Mouse (Mus musculus): ENCODE measurements around the gene Usp44. TPM values are rescaled to one million over a fixed set of nuclear protein-coding genes. Genes with fewer than 3 reads are reported as not detected.

The Usp44 gene
- polyA plus RNA-seq, 1 experiment, result 0.17 TPM

DNA sequence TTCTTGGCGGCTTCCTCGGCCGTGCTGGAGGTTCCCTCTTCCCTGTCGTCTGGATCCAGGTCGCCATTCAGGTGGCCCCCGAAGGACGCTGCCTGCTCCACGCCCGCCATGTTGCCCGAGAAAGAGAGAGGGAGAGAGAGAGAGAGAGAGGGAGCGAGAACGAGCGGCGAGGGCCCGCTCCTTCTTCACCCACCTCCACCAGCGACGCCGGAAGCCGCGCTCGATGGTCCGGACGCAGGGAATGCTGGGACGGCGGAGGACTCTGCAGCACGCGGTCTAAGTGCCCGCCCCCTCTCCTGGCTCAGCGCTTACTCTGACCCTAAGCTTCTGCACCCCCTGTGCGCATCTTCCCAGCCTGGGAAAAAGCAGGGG is 58.2 kb downstream of the Usp44 start:
- peak overlapping the region; percentile 98 for H3K4me3 ChIP-seq
- peak overlapping the region; percentile 100 for H3K4me2 ChIP-seq (ENCODE audit: low read depth)
- H3ac ChIP-seq (ENCODE audit: control insufficient read depth, insufficient read length), result peak overlapping the region; percentile 64
- TF ChIP-seq POLR2AphosphoS2 (IDR thresholded peaks at IDR 0.05; ENCODE audit: insufficient read length, low read depth), result peak; percentile 89
- no peak for TF ChIP-seq SRF (IDR thresholded peaks at IDR 0.05; ENCODE audit: control insufficient read depth, insufficient read length, low read depth)
- no peak for TF ChIP-seq CEBPB (IDR thresholded peaks at IDR 0.05; ENCODE audit: insufficient read depth, poor library complexity, severe bottlenecking)
- TF ChIP-seq USF1 (IDR thresholded peaks at IDR 0.05; ENCODE audit: low read depth), result no peak
- TF ChIP-seq MAX (IDR thresholded peaks at IDR 0.05; ENCODE audit: low read depth), result peak; percentile 16
- TF ChIP-seq MYOG (IDR thresholded peaks at IDR 0.05; ENCODE audit: control insufficient read depth in 1 of 3, insufficient read depth in 1 of 3, insufficient read length in 2 of 3, low read depth in 2 of 3), result peak in 1 of 3 experiments; percentile 24
- no peak for TF ChIP-seq E2F4 (IDR thresholded peaks at IDR 0.05; ENCODE audit: insufficient read depth)
- TF ChIP-seq POLR2A (IDR thresholded peaks at IDR 0.05; ENCODE audit: insufficient read length, low read depth), result peak; percentile 75
- no peaks in the 10 kb centered on the region for H3K27me3 ChIP-seq (ENCODE audit: control insufficient read depth, insufficient read depth, insufficient read length)
- peaks cover 10% of the 10 kb centered on the region for H3K36me3 ChIP-seq (ENCODE audit: control insufficient read depth, insufficient read depth)
- peaks cover 49% of the 10 kb centered on the region for H3K79me2 ChIP-seq (ENCODE audit: control insufficient read depth, insufficient read depth)

DNA sequence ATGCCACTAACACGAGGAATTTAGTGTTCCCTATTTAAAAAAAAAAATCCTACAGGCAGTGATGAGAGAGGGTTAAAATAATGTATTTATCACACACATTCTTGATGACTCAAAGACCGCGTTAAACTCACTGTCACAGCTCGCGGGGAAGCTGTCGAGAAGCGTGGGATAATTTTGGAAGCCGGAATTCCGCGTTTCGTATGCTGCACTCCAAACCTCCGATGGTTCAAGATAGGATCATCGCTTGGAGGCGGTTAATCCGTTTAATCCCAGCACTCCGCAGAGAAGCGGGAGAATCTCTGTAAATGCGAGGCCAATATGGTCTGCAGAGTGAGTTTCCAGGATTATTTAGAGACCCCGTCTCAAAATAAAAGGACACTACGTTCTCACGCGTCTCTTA is 58.6 kb downstream of the Usp44 start:
- peak overlapping the region; percentile 98 for H3K4me3 ChIP-seq
- H3K27me3 ChIP-seq (ENCODE audit: control insufficient read depth, insufficient read depth, insufficient read length), result no peaks in the 10 kb centered on the region
- TF ChIP-seq CEBPB (IDR thresholded peaks at IDR 0.05; ENCODE audit: insufficient read depth, poor library complexity, severe bottlenecking) (no peak), E2F4 (IDR thresholded peaks at IDR 0.05; ENCODE audit: insufficient read depth) (no peak), MYOG (IDR thresholded peaks at IDR 0.05; ENCODE audit: control insufficient read depth in 1 of 3, insufficient read depth in 1 of 3, insufficient read length in 2 of 3, low read depth in 2 of 3) (no peak), MYOD1 (IDR thresholded peaks at IDR 0.05; ENCODE audit: control insufficient read depth in 1 of 3, insufficient read length in 2 of 3, low read depth in 2 of 3) (no peak), USF1 (IDR thresholded peaks at IDR 0.05; ENCODE audit: low read depth) (no peak), SRF (IDR thresholded peaks at IDR 0.05; ENCODE audit: control insufficient read depth, insufficient read length, low read depth) (no peak), POLR2AphosphoS2 (IDR thresholded peaks at IDR 0.05; ENCODE audit: insufficient read length, low read depth) (no peak), REST (IDR thresholded peaks at IDR 0.05; ENCODE audit: insufficient read depth, insufficient read length) (no peak), TCF3 (IDR thresholded peaks at IDR 0.05; ENCODE audit: insufficient read length, low read depth) (no peak), POLR2A (IDR thresholded peaks at IDR 0.05; ENCODE audit: insufficient read length, low read depth) (no peak), TCF12 (IDR thresholded peaks at IDR 0.05; ENCODE audit: insufficient read depth, poor library complexity, severe bottlenecking) (no peak), MAX (IDR thresholded peaks at IDR 0.05; ENCODE audit: low read depth) (no peak)
- peaks cover 7% of the 10 kb centered on the region for H3K36me3 ChIP-seq (ENCODE audit: control insufficient read depth, insufficient read depth)
- peaks cover 46% of the 10 kb centered on the region for H3K79me2 ChIP-seq (ENCODE audit: control insufficient read depth, insufficient read depth)
- peak overlapping the region; percentile 100 for H3K4me2 ChIP-seq (ENCODE audit: low read depth)
- H3ac ChIP-seq (ENCODE audit: control insufficient read depth, insufficient read length), result peak overlapping the region; percentile 64

DNA sequence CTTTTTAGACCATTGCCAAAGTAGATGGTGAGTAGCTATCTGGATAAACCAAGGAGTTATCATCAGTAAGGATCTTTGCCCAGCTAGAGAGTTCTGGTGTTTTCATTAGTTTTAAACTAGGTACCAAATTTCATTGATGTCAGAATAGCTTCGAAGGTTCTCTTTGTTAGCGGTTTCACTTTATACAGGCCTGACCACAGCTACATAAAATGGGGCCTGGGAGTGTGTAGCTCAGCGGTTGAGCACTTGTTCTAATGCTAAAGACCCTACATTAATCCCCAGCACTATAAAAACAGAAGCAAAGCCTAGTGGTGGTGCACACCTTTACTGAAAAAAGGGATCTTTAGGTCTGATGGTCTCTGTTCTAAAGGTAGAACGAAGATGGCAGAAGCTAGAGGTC is 59.2 kb downstream of the Usp44 start:
- Histone ChIP-seq H3K36me3 (ENCODE audit: control insufficient read depth, insufficient read depth) (peaks cover 2% of the 10 kb centered on the region), H3K79me2 (ENCODE audit: control insufficient read depth, insufficient read depth) (peaks cover 40% of the 10 kb centered on the region), H3K27me3 (ENCODE audit: control insufficient read depth, insufficient read depth, insufficient read length) (no peaks in the 10 kb centered on the region), H3ac (ENCODE audit: control insufficient read depth, insufficient read length) (no peak overlapping the region), H3K4me2 (ENCODE audit: low read depth) (peak overlapping the region; percentile 100), H3K4me3 (peak overlapping the region; percentile 98)
- no peak for TF ChIP-seq POLR2A (IDR thresholded peaks at IDR 0.05; ENCODE audit: insufficient read length, low read depth)
- no peak for TF ChIP-seq MYOG (IDR thresholded peaks at IDR 0.05; ENCODE audit: control insufficient read depth in 1 of 3, insufficient read depth in 1 of 3, insufficient read length in 2 of 3, low read depth in 2 of 3)
- no peak for TF ChIP-seq E2F4 (IDR thresholded peaks at IDR 0.05; ENCODE audit: insufficient read depth)
- no peak for TF ChIP-seq REST (IDR thresholded peaks at IDR 0.05; ENCODE audit: insufficient read depth, insufficient read length)
- TF ChIP-seq MYOD1 (IDR thresholded peaks at IDR 0.05; ENCODE audit: control insufficient read depth in 1 of 3, insufficient read length in 2 of 3, low read depth in 2 of 3), result no peak
- no peak for TF ChIP-seq SRF (IDR thresholded peaks at IDR 0.05; ENCODE audit: control insufficient read depth, insufficient read length, low read depth)
- no peak for TF ChIP-seq POLR2AphosphoS2 (IDR thresholded peaks at IDR 0.05; ENCODE audit: insufficient read length, low read depth)

DNA sequence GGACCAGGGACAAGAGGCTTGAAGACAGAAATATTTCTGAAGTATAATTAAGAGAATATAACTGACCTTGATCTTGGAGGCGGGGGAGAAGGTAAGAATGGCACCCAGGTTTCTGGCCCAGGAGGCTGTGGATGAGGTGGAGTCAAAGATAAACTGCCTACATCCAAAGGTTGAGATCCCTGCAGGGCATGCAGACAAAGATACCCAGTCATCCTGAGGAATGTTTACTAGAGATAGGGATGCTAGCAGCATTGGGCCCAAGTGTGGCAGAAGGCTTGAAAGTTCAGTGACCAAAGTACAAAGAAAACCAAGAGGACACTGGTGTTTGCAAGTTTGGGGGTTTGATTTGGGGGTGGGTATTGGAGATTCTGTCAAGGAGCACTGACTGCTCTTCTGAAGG is 59.7 kb downstream of the Usp44 start:
- no peak overlapping the region for H3ac ChIP-seq (ENCODE audit: control insufficient read depth, insufficient read length)
- TF ChIP-seq USF1 (IDR thresholded peaks at IDR 0.05; ENCODE audit: low read depth) (no peak), TCF12 (IDR thresholded peaks at IDR 0.05; ENCODE audit: insufficient read depth, poor library complexity, severe bottlenecking) (no peak), SRF (IDR thresholded peaks at IDR 0.05; ENCODE audit: control insufficient read depth, insufficient read length, low read depth) (no peak), REST (IDR thresholded peaks at IDR 0.05; ENCODE audit: insufficient read depth, insufficient read length) (no peak)
- no peaks in the 10 kb centered on the region for H3K27me3 ChIP-seq (ENCODE audit: control insufficient read depth, insufficient read depth, insufficient read length)
- peaks cover 35% of the 10 kb centered on the region for H3K79me2 ChIP-seq (ENCODE audit: control insufficient read depth, insufficient read depth)
- H3K4me2 ChIP-seq (ENCODE audit: low read depth), result no peak overlapping the region
- no peak overlapping the region for H3K4me3 ChIP-seq
- H3K36me3 ChIP-seq (ENCODE audit: control insufficient read depth, insufficient read depth), result no peaks in the 10 kb centered on the region

DNA sequence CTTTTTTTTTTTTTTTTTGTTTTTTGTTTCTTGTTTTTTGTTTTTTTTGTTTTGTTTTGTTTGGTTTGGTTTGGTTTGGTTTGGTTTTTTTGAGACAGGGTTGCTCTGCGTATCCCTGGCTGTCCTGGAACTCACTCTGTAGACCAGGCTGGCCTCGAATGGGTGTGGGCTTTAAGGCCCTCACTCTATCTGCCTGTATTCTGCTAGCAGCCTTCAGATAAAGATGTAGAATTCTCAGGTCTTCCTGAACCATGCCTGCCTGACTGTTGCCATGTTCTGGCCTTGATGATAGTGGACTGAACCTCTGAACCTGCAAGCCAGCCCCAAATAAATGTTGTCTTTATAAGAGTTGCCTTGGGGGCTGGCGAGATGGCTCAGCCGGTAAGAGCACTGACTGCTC is 61.2 kb downstream of the Usp44 start:
- peaks cover 20% of the 10 kb centered on the region for H3K79me2 ChIP-seq (ENCODE audit: control insufficient read depth, insufficient read depth)
- no peak overlapping the region for H3K4me2 ChIP-seq (ENCODE audit: low read depth)
- TF ChIP-seq REST (IDR thresholded peaks at IDR 0.05; ENCODE audit: insufficient read depth, insufficient read length), result no peak
- no peak for TF ChIP-seq USF1 (IDR thresholded peaks at IDR 0.05; ENCODE audit: low read depth)
- no peak for TF ChIP-seq POLR2AphosphoS2 (IDR thresholded peaks at IDR 0.05; ENCODE audit: insufficient read length, low read depth)
- TF ChIP-seq POLR2A (IDR thresholded peaks at IDR 0.05; ENCODE audit: insufficient read length, low read depth), result no peak
- no peak for TF ChIP-seq SRF (IDR thresholded peaks at IDR 0.05; ENCODE audit: control insufficient read depth, insufficient read length, low read depth)
- TF ChIP-seq E2F4 (IDR thresholded peaks at IDR 0.05; ENCODE audit: insufficient read depth), result no peak
- TF ChIP-seq CEBPB (IDR thresholded peaks at IDR 0.05; ENCODE audit: insufficient read depth, poor library complexity, severe bottlenecking), result no peak
- TF ChIP-seq MYOG (IDR thresholded peaks at IDR 0.05; ENCODE audit: control insufficient read depth in 1 of 3, insufficient read depth in 1 of 3, insufficient read length in 2 of 3, low read depth in 2 of 3), result no peak
- TF ChIP-seq MAX (IDR thresholded peaks at IDR 0.05; ENCODE audit: low read depth), result no peak
- no peak for TF ChIP-seq TCF12 (IDR thresholded peaks at IDR 0.05; ENCODE audit: insufficient read depth, poor library complexity, severe bottlenecking)
- no peak for TF ChIP-seq MYOD1 (IDR thresholded peaks at IDR 0.05; ENCODE audit: control insufficient read depth in 1 of 3, insufficient read length in 2 of 3, low read depth in 2 of 3)
- TF ChIP-seq TCF3 (IDR thresholded peaks at IDR 0.05; ENCODE audit: insufficient read length, low read depth), result no peak
- no peak overlapping the region for H3K4me3 ChIP-seq
- H3ac ChIP-seq (ENCODE audit: control insufficient read depth, insufficient read length), result no peak overlapping the region
- H3K27me3 ChIP-seq (ENCODE audit: control insufficient read depth, insufficient read depth, insufficient read length), result no peaks in the 10 kb centered on the region
- H3K36me3 ChIP-seq (ENCODE audit: control insufficient read depth, insufficient read depth), result no peaks in the 10 kb centered on the region
